Mouse (Mus musculus): ENCODE results near the gene Rasgef1b. TPM values are rescaled to one million over a fixed set of nuclear protein-coding genes. Genes with fewer than 3 reads are reported as not detected.

Gene Rasgef1b
- total and polyA plus RNA-seq, 2 experiments = 4.0 to 20.4 TPM

DNA sequence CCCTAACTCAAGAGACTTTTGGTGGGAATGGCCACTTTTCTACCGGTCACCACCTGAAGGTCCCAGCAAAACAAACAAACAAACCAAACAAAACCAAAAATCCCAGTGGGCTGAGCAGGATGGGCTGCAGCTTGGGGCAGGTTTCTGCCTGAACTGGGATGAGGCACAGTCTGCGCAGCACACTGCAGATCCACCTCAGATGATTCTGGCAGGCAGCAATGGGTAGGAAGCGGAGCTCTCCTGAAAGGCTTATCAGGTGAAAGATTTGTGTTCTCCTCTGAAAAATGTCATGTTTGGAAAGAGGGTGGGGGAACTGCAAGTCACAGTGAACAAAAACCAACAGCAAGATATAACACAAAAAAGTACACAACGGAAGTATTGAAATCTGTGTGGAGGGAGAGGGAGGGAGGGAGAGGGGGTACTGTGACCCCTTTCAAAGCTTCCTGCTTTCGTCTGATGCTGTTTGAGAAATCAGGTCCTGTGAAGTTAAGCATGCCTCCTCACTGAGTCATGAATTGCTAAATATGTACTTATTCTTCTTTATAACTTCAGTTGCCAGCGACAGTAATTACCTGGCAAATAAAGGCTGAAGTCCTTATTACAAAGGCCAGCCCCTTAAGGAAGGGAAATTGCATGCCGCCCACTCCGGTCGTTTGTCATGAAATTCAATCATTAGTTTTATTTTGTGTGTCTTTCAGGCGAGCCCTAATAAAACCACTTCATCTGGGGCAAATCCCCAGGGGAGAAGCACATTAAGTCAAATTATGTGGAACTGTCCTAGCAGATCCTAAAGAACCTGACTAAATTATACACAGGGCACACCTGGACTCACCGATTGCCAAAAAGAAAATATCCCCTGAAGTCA is 491.7 kb downstream of the Rasgef1b start:
- Histone ChIP-seq H3K4me3 (ENCODE audit: insufficient read depth, low read depth, low read length) (no peak overlapping the region), H3K27ac (replicated peaks; ENCODE audit: insufficient read depth, low read depth, low read length) (no peak overlapping the region), H3K27me3 (ENCODE audit: control insufficient read depth, insufficient read depth, low read length) (no peaks in the 10 kb centered on the region), H3K9ac (ENCODE audit: low read depth, low read length) (no peak overlapping the region), H3K36me3 (ENCODE audit: control insufficient read depth, insufficient read depth, low read length) (peaks cover 32% of the 10 kb centered on the region), H3K4me1 (ENCODE audit: control insufficient read depth, insufficient read depth, low read length) (peaks cover 16% of the 10 kb centered on the region), H3K79me2 (ENCODE audit: control insufficient read depth, insufficient read depth, low read length) (no peaks in the 10 kb centered on the region)
- TF ChIP-seq POLR2A (IDR thresholded peaks at IDR 0.05; ENCODE audit: extremely low read depth, insufficient read depth, low read length) = no peak
- TF ChIP-seq CTCF (IDR thresholded peaks at IDR 0.05; ENCODE audit: low read depth, low read length) = no peak
- WGBS = 73% methylated on average over 11 of the region's 11 CpGs
- no peak for DNase-seq (ENCODE audit: extremely low read depth, low read depth, low spot score)

GRCm38 (mm10) chr5:99236431-99236830 is 492.4 kb downstream of the Rasgef1b start:
- Histone ChIP-seq H3K4me1 (ENCODE audit: control insufficient read depth, insufficient read depth, low read length) (peaks cover 16% of the 10 kb centered on the region), H3K79me2 (ENCODE audit: control insufficient read depth, insufficient read depth, low read length) (no peaks in the 10 kb centered on the region), H3K4me3 (ENCODE audit: insufficient read depth, low read depth, low read length) (no peak overlapping the region), H3K27me3 (ENCODE audit: control insufficient read depth, insufficient read depth, low read length) (no peaks in the 10 kb centered on the region), H3K27ac (replicated peaks; ENCODE audit: insufficient read depth, low read depth, low read length) (no peak overlapping the region), H3K9ac (ENCODE audit: low read depth, low read length) (no peak overlapping the region), H3K36me3 (ENCODE audit: control insufficient read depth, insufficient read depth, low read length) (peaks cover 32% of the 10 kb centered on the region)
- WGBS = 44% methylated on average over 4 of the region's 4 CpGs
- DNase-seq (ENCODE audit: extremely low read depth, low read depth, low spot score) = peak; percentile 83
- TF ChIP-seq POLR2A (IDR thresholded peaks at IDR 0.05; ENCODE audit: extremely low read depth, insufficient read depth, low read length) (no peak), CTCF (IDR thresholded peaks at IDR 0.05; ENCODE audit: low read depth, low read length) (no peak)

GRCm38 (mm10) chr5:99234275-99234674 is 494.6 kb downstream of the Rasgef1b start:
- peaks cover 13% of the 10 kb centered on the region for H3K4me1 ChIP-seq (ENCODE audit: control insufficient read depth, insufficient read depth, low read length)
- peaks cover 48% of the 10 kb centered on the region for H3K36me3 ChIP-seq (ENCODE audit: control insufficient read depth, insufficient read depth, low read length)
- peak; percentile 79 for DNase-seq (ENCODE audit: extremely low read depth, low read depth, low spot score)
- H3K4me3 ChIP-seq (ENCODE audit: insufficient read depth, low read depth, low read length) = no peak overlapping the region
- H3K79me2 ChIP-seq (ENCODE audit: control insufficient read depth, insufficient read depth, low read length) = no peaks in the 10 kb centered on the region
- H3K27ac ChIP-seq (replicated peaks; ENCODE audit: insufficient read depth, low read depth, low read length) = peak overlapping the region; percentile 29; the same call in 1 of the 2 replicates
- TF ChIP-seq CTCF (IDR thresholded peaks at IDR 0.05; ENCODE audit: low read depth, low read length) = no peak
- TF ChIP-seq POLR2A (IDR thresholded peaks at IDR 0.05; ENCODE audit: extremely low read depth, insufficient read depth, low read length) = no peak
- H3K27me3 ChIP-seq (ENCODE audit: control insufficient read depth, insufficient read depth, low read length) = no peaks in the 10 kb centered on the region
- no peak overlapping the region for H3K9ac ChIP-seq (ENCODE audit: low read depth, low read length)
- 11% methylated on average over 17 of the region's 17 CpGs for WGBS

DNA sequence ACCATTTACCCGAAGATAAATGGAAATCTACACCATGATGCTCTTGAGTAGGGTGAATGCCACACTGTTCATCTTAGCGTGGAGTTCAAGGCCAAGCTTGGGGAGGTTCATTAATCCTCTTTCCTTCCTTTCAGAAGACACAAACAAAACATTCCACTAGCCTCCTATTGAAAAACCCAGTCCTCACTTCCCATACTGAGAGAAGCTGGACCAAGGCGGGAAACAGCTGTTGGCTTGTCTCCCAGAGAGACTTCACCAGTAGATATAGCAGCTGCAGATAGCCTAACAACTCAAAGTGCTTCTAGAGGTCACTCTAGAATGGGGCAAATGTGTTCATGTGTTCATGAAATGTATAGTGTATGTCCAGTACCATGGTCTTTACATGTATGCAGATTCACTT is 495.7 kb downstream of the Rasgef1b start:
- H3K27ac ChIP-seq (replicated peaks; ENCODE audit: insufficient read depth, low read depth, low read length) = peak overlapping the region; percentile 65
- 77% methylated on average over 3 of the region's 3 CpGs for WGBS
- no peaks in the 10 kb centered on the region for H3K27me3 ChIP-seq (ENCODE audit: control insufficient read depth, insufficient read depth, low read length)
- no peak overlapping the region for H3K9ac ChIP-seq (ENCODE audit: low read depth, low read length)
- peaks cover 13% of the 10 kb centered on the region for H3K4me1 ChIP-seq (ENCODE audit: control insufficient read depth, insufficient read depth, low read length)
- no peak for TF ChIP-seq CTCF (IDR thresholded peaks at IDR 0.05; ENCODE audit: low read depth, low read length)
- no peak for TF ChIP-seq POLR2A (IDR thresholded peaks at IDR 0.05; ENCODE audit: extremely low read depth, insufficient read depth, low read length)
- peak; percentile 57 for DNase-seq (ENCODE audit: extremely low read depth, low read depth, low spot score)
- H3K79me2 ChIP-seq (ENCODE audit: control insufficient read depth, insufficient read depth, low read length) = no peaks in the 10 kb centered on the region
- H3K4me3 ChIP-seq (ENCODE audit: insufficient read depth, low read depth, low read length) = no peak overlapping the region
- H3K36me3 ChIP-seq (ENCODE audit: control insufficient read depth, insufficient read depth, low read length) = peaks cover 53% of the 10 kb centered on the region

GRCm38 (mm10) chr5:99232410-99232809 is 496.5 kb downstream of the Rasgef1b start:
- 84% methylated on average over 8 of the region's 8 CpGs for WGBS
- no peak for TF ChIP-seq CTCF (IDR thresholded peaks at IDR 0.05; ENCODE audit: low read depth, low read length)
- TF ChIP-seq POLR2A (IDR thresholded peaks at IDR 0.05; ENCODE audit: extremely low read depth, insufficient read depth, low read length) = no peak
- no peaks in the 10 kb centered on the region for H3K27me3 ChIP-seq (ENCODE audit: control insufficient read depth, insufficient read depth, low read length)
- H3K4me3 ChIP-seq (ENCODE audit: insufficient read depth, low read depth, low read length) = no peak overlapping the region
- DNase-seq (ENCODE audit: extremely low read depth, low read depth, low spot score) = no peak
- peaks cover 13% of the 10 kb centered on the region for H3K4me1 ChIP-seq (ENCODE audit: control insufficient read depth, insufficient read depth, low read length)
- H3K27ac ChIP-seq (replicated peaks; ENCODE audit: insufficient read depth, low read depth, low read length) = peak overlapping the region; percentile 45
- no peak overlapping the region for H3K9ac ChIP-seq (ENCODE audit: low read depth, low read length)
- H3K36me3 ChIP-seq (ENCODE audit: control insufficient read depth, insufficient read depth, low read length) = peaks cover 58% of the 10 kb centered on the region
- H3K79me2 ChIP-seq (ENCODE audit: control insufficient read depth, insufficient read depth, low read length) = no peaks in the 10 kb centered on the region

DNA sequence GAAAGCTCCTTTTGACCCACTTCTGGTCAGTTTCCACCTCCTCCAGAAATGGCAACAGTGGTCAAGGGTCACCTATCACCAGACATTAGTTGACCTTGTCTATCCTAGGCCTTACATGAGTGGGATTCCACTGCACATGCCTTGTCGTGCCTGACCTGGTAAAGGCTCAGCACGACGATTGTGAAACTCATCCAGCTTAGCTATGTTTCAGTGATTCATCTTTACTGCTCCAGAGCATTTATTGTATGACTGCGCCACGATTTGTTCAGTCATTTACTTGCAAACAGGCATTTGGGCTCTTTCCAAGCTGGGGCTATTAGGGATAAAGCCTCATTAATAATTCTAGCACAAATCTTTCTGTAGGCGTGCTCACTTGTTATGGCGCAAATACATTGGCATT is 498.4 kb downstream of the Rasgef1b start:
- H3K36me3 ChIP-seq (ENCODE audit: control insufficient read depth, insufficient read depth, low read length) = peaks cover 69% of the 10 kb centered on the region
- no peak overlapping the region for H3K9ac ChIP-seq (ENCODE audit: low read depth, low read length)
- TF ChIP-seq CTCF (IDR thresholded peaks at IDR 0.05; ENCODE audit: low read depth, low read length) = no peak
- no peak for TF ChIP-seq POLR2A (IDR thresholded peaks at IDR 0.05; ENCODE audit: extremely low read depth, insufficient read depth, low read length)
- no peak overlapping the region for H3K27ac ChIP-seq (replicated peaks; ENCODE audit: insufficient read depth, low read depth, low read length)
- DNase-seq (ENCODE audit: extremely low read depth, low read depth, low spot score) = no peak
- H3K4me1 ChIP-seq (ENCODE audit: control insufficient read depth, insufficient read depth, low read length) = peaks cover 9% of the 10 kb centered on the region; the same call in 1 of the 2 replicates
- no peaks in the 10 kb centered on the region for H3K27me3 ChIP-seq (ENCODE audit: control insufficient read depth, insufficient read depth, low read length)
- no peak overlapping the region for H3K4me3 ChIP-seq (ENCODE audit: insufficient read depth, low read depth, low read length)
- WGBS = 92% methylated on average over 7 of the region's 7 CpGs
- no peaks in the 10 kb centered on the region for H3K79me2 ChIP-seq (ENCODE audit: control insufficient read depth, insufficient read depth, low read length)

All from liver, adult 2 months (tissue).